Mouse (Mus musculus): ENCODE results near the gene Itga1.

DNA sequence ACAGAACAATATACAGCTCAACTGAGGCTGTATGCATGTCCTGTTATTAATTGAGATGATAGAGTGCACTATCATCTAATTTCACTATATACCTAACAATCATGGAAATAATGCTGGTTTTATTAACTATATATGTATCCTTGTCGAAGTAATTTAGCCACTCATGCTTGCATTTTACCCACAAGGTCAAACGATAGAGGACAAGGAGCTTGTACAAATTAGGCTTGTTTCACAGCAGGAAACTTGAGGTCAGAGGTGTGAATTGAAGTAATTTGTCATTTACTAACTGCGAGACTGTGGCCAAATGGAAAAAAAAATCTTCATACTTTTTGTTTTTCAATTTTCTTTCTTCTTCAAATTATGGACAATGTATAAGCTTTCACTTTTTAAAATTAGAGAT is 3.5 kb downstream of the Itga1 start:
- TF ChIP-seq CTCF (IDR thresholded peaks at IDR 0.05; ENCODE audit: extremely low read depth, insufficient read length, insufficient replicate concordance, low read depth, low read length) (no peak), POLR2A (IDR thresholded peaks at IDR 0.05; ENCODE audit: low read depth, low read length) (no peak)
